Mouse (Mus musculus) liver, embryonic 14.5 days (tissue): ENCODE measurements at regions not wholly inside any gene's neighbourhood (a gene's known extent, or its start where the extent isn't known, plus 50 kb on each side); places are given as distances from the start of the nearest gene placed in this dataset.

Experiments used
- CTCF ChIP-seq: IDR thresholded peaks from 2 replicates; pipeline ENCODE4 v1.5.1; 2016; ENCODE audit warnings: antibody characterized with exemption, low read depth, control low read depth
- EP300 ChIP-seq: IDR thresholded peaks from 2 replicates; pipeline ENCODE4 v1.6.1; 2016; ENCODE audit warnings: antibody characterized with exemption, low read depth

DNA sequence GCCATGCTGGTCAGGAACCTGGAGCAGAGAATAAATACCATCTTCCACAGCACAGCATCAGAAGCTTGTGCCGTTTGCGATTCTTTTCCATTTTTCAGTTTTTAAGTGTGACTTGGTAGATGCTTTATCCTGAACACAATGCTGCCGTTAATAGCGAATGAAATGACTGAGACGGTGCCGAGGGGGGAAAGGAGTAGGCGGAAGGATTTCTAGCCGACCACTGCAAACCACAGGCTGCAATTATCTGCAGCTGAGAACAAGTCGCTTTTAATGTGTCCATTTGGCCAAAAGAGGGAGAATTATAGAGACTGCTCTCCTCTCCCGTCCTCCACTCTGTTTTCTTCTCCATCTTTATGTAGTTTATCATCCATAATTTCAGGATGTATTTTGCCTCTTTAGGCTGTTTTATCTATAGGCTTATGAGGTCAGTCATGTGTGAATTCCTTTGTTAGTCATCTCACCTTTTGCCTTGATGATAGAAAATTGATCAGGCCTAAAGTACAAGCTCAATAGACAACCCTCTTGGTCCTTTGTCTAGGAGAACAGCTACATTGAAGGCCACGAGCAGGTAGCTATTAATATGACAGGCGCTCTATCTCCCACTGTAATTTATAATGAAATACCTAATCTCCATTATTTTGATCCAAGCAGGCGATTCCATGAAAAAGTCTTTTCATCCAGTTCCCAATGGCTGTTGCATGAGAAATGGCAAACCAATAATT is 114.8 kb upstream of the Dnajc19 start:
- no peak for TF ChIP-seq CTCF
- TF ChIP-seq EP300: no peak
